Mouse (Mus musculus) intestine, embryonic 14.5 days (tissue): ENCODE data around the gene Afg3l1. TPM values are rescaled to one million over a fixed set of nuclear protein-coding genes. Genes with fewer than 3 reads are reported as not detected.

Experiments used
- ATAC-seq: fragments of 200-750 bp; cut with Nextera tagmentation; replicated peaks from 2 replicates; pipeline ENCODE4 v1.8.0; 2017; ENCODE audit warnings: low read depth, moderate number of reproducible peaks, moderate TSS enrichment, moderate library complexity; ENCODE audit not compliant: low FRiP score, low TSS enrichment
- DNase-seq: peaks from one replicate; pipeline ENCODE4 v3.0.0-alpha.2; 2018; ENCODE audit warnings: low spot score
- H3K27ac ChIP-seq: fragments of 300-500 bp; sonication (generic); 2 replicates; pipeline ENCODE4 v1.5.1; 2014; ENCODE audit warnings: low read depth, mild to moderate bottlenecking, control low read depth
- H3K27me3 ChIP-seq: fragments of 300-500 bp; sonication (generic); replicated peaks from 2 replicates; pipeline ENCODE4 v1.6.1; 2014; ENCODE audit warnings: low read length, control low read depth; ENCODE audit not compliant: control insufficient read depth, insufficient read depth
- H3K36me3 ChIP-seq: fragments of 300-500 bp; sonication (generic); 2 replicates; pipeline ENCODE4 v1.6.1; 2014; ENCODE audit warnings: low read length, control low read depth; ENCODE audit not compliant: control insufficient read depth, insufficient read depth
- H3K4me1 ChIP-seq: fragments of 300-500 bp; sonication (generic); replicated peaks from 2 replicates; pipeline ENCODE4 v1.6.1; 2014; ENCODE audit warnings: low read length, control low read depth, mixed read lengths; ENCODE audit not compliant: control insufficient read depth, insufficient read depth
- H3K4me2 ChIP-seq: fragments of 300-500 bp; sonication (generic); 2 replicates; pipeline ENCODE4 v1.6.1; 2014; ENCODE audit warnings: low read length
- H3K4me3 ChIP-seq: fragments of 300-500 bp; sonication (generic); 2 replicates; pipeline ENCODE4 v1.5.1; 2014; ENCODE audit warnings: low read depth, low read length, control low read depth, mixed read lengths
- H3K9ac ChIP-seq: fragments of 300-500 bp; sonication (generic); 2 replicates; pipeline ENCODE4 v1.6.1; 2014; ENCODE audit warnings: mild to moderate bottlenecking, low read length
- H3K9me3 ChIP-seq: fragments of 300-500 bp; sonication (generic); 2 replicates; pipeline ENCODE4 v1.6.1; 2016; ENCODE audit warnings: low read length, control low read depth; ENCODE audit not compliant: control insufficient read depth
- WGBS: fragments of 180-500 bp; shearing (Covaris S2); extraction: QIAGEN DNeasy Blood & Tissue Kit; methylation state at CpG from one replicate; pipeline ENCODE4 v1.1.7; 2014; 5-methylcytosine and 5-hydroxymethylcytosine counted together
- polyA plus RNA-seq: library from polyadenylated mRNA; unstranded; fragments of >200 nt; fragmentation: Nextera tagmentation; extraction: Ambion mirVana; gene quantifications from 2 replicates; pipeline ENCODE4 v1.2.1, GENCODE M21; 2014

Gene Afg3l1
- polyA plus RNA-seq, 1 experiment from 2014 or later: 36.8 TPM

- 97% methylated on average over 6 of the region's 6 CpGs for WGBS
- no peak overlapping the region for H3K9ac ChIP-seq
- H3K27me3 ChIP-seq: no peaks in the 10 kb centered on the region
- no peak overlapping the region for H3K27ac ChIP-seq
- no peak for ATAC-seq
- peaks cover 91% of the 10 kb centered on the region for H3K36me3 ChIP-seq
- H3K4me3 ChIP-seq: no peak overlapping the region
- no peak overlapping the region for H3K4me2 ChIP-seq
- H3K9me3 ChIP-seq: peaks cover 5% of the 10 kb centered on the region; the same call in 1 of the 2 replicates
- no peaks in the 10 kb centered on the region for H3K4me1 ChIP-seq
- no peak for DNase-seq
These were observed 26.2 kb downstream of the Afg3l1 start for GRCm38 (mm10) chr8:123503801-123504467.

GRCm38 (mm10) chr8:123504591-123505195 is 27.0 kb downstream of the Afg3l1 start:
- Histone ChIP-seq H3K9ac (no peak overlapping the region), H3K4me1 (no peaks in the 10 kb centered on the region), H3K9me3 (peaks cover 5% of the 10 kb centered on the region; the same call in 1 of the 2 replicates), H3K4me2 (no peak overlapping the region), H3K4me3 (no peak overlapping the region), H3K27ac (no peak overlapping the region), H3K27me3 (no peaks in the 10 kb centered on the region), H3K36me3 (peaks cover 84% of the 10 kb centered on the region)
- WGBS: 90% methylated on average over 9 of the region's 9 CpGs
- DNase-seq (no peak), ATAC-seq (no peak)

- H3K4me1 ChIP-seq: no peaks in the 10 kb centered on the region
- DNase-seq (no peak), ATAC-seq (no peak)
- no peak overlapping the region for H3K4me2 ChIP-seq
- H3K36me3 ChIP-seq: peaks cover 82% of the 10 kb centered on the region
- 80% methylated on average over 4 of the region's 4 CpGs for WGBS
- no peaks in the 10 kb centered on the region for H3K27me3 ChIP-seq
- peaks cover 5% of the 10 kb centered on the region; the same call in 1 of the 2 replicates for H3K9me3 ChIP-seq
- H3K27ac ChIP-seq: no peak overlapping the region
- no peak overlapping the region for H3K4me3 ChIP-seq
- no peak overlapping the region for H3K9ac ChIP-seq
These were observed 27.6 kb downstream of the Afg3l1 start for GRCm38 (mm10) chr8:123505267-123505666.

- H3K9me3 ChIP-seq: peaks cover 5% of the 10 kb centered on the region; the same call in 1 of the 2 replicates
- H3K9ac ChIP-seq: no peak overlapping the region
- WGBS: 80% methylated on average over 9 of the region's 9 CpGs
- DNase-seq: no peak
- ATAC-seq: no peak
- H3K4me3 ChIP-seq: no peak overlapping the region
- H3K27ac ChIP-seq: no peak overlapping the region
- no peak overlapping the region for H3K4me2 ChIP-seq
- H3K4me1 ChIP-seq: no peaks in the 10 kb centered on the region
- no peaks in the 10 kb centered on the region for H3K27me3 ChIP-seq
- peaks cover 77% of the 10 kb centered on the region for H3K36me3 ChIP-seq
These were observed 28.0 kb downstream of the Afg3l1 start for GRCm38 (mm10) chr8:123505695-123506094.

- Histone ChIP-seq H3K9ac (no peak overlapping the region), H3K36me3 (peaks cover 63% of the 10 kb centered on the region), H3K9me3 (peaks cover 5% of the 10 kb centered on the region; the same call in 1 of the 2 replicates), H3K4me2 (no peak overlapping the region), H3K4me1 (no peaks in the 10 kb centered on the region), H3K4me3 (no peak overlapping the region), H3K27ac (no peak overlapping the region), H3K27me3 (no peaks in the 10 kb centered on the region)
- WGBS: 91% methylated on average over 5 of the region's 5 CpGs
- ATAC-seq (no peak), DNase-seq (no peak)
These were observed 29.4 kb downstream of the Afg3l1 start for GRCm38 (mm10) chr8:123507153-123507552.

GRCm38 (mm10) chr8:123510819-123511218 is 33.1 kb downstream of the Afg3l1 start:
- no peak for ATAC-seq
- H3K27me3 ChIP-seq: peaks cover 23% of the 10 kb centered on the region
- 78% methylated on average over 5 of the region's 5 CpGs for WGBS

GRCm38 (mm10) chr8:123514136-123514535 is 36.4 kb downstream of the Afg3l1 start:
- peak overlapping the region; percentile 42 for H3K9ac ChIP-seq
- no peak overlapping the region for H3K27ac ChIP-seq
- H3K4me1 ChIP-seq: peaks cover 7% of the 10 kb centered on the region
- 1% methylated on average over 9 of the region's 9 CpGs for WGBS
- H3K27me3 ChIP-seq: peaks cover 28% of the 10 kb centered on the region
- peaks cover 4% of the 10 kb centered on the region; the same call in 1 of the 2 replicates for H3K36me3 ChIP-seq
- peak; percentile 55 for DNase-seq
- H3K9me3 ChIP-seq: no peaks in the 10 kb centered on the region
- H3K4me2 ChIP-seq: peak overlapping the region; percentile 86
- peak overlapping the region; percentile 47 for H3K4me3 ChIP-seq
- ATAC-seq: no peak

More at GRCm38 (mm10) chr8:123510819-123511218, 33.1 kb downstream of the Afg3l1 start:
- Histone ChIP-seq H3K4me2 (no peak overlapping the region), H3K27ac (no peak overlapping the region), H3K4me3 (no peak overlapping the region), H3K36me3 (peaks cover 27% of the 10 kb centered on the region), H3K4me1 (peaks cover 4% of the 10 kb centered on the region; the same call in 1 of the 2 replicates), H3K9ac (no peak overlapping the region), H3K9me3 (no peaks in the 10 kb centered on the region)
- DNase-seq: no peak

GRCm38 (mm10) chr8:123514781-123515539 is 37.3 kb downstream of the Afg3l1 start, which contains the start of gene Dbndd1:
TSS of gene Dbndd1 (minus strand) at chr8:123515463.
- 0 out of 2 replicates have a peak, but pooled peaks cover 2% of the 10 kb centered on the region for H3K36me3 ChIP-seq
- H3K27ac ChIP-seq: 0 out of 2 replicates have a peak within 1 kb of the TSS, but pooled peaks have one; percentile 30
- peaks cover 13% of the 10 kb centered on the region for H3K4me1 ChIP-seq
- ATAC-seq (peak; percentile 45), DNase-seq (peak; percentile 83)
- peak within 1 kb of the TSS; percentile 86 for H3K4me2 ChIP-seq
- peaks cover 28% of the 10 kb centered on the region for H3K27me3 ChIP-seq
- 1% methylated on average over 54 of the region's 63 CpGs for WGBS
- no peaks in the 10 kb centered on the region for H3K9me3 ChIP-seq
- H3K4me3 ChIP-seq: peak within 1 kb of the TSS; percentile 47
- H3K9ac ChIP-seq: peak within 1 kb of the TSS; percentile 42
